Mouse (Mus musculus): ENCODE results near the gene Gm14226. TPM values are rescaled to one million over a fixed set of nuclear protein-coding genes. Genes with fewer than 3 reads are reported as not detected.
"Not testable (repeated sequence)": the region's sequence is repeated elsewhere in the genome, so short reads cannot be mapped to it uniquely, and the experiment has no call there.

Gm14226 gene
- total and polyA plus RNA-seq, 3 experiments: 0.16 to 0.20 (median 0.16) TPM

DNA sequence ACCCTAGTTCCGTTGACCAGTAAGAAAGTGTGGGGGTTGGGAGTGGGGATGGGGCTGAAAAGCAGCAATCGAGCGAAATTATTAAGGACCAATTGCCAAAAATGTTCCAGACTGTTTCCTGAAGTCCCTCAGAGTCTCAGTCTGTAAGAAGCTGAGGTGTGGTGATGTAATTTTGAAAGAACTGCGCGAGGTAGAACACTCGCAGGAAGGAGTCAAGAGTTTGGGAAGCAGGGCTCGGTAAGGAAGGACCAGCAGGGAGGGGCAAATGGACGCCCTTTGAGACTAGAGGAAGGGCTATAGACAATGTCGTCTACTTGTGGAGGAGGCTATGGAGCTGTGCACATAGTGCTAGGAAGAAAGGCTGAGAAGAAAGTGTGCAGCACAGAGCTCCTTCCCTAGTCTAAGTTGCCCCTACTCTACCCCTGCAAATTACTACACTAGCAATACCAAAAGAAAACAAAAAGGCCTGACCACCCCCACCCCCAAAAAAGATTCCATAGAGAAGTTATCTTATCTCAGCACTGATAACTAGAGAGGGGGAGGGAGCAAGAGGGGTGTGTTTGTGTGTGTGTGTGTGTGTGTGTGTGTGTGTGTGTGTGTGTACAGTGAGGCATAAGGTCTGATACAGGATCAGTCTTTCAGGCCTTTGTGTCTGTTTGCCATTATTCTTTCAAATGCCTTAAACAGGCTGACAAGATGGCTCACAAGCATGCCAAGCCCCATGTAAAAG, 33.7 kb downstream of the Gm14226 start:
- H3K9ac ChIP-seq (ENCODE audit: low read depth, low read length): no peak overlapping the region
- no peaks in the 10 kb centered on the region for H3K36me3 ChIP-seq (ENCODE audit: control insufficient read depth, insufficient read depth, low read length)
- intact Hi-C loops (cut with DNase I): no loop called here
- H3K27me3 ChIP-seq (ENCODE audit: control insufficient read depth, insufficient read depth, low read length): no peaks in the 10 kb centered on the region
- H3K27ac ChIP-seq: no peak overlapping the region
- WGBS: 15% methylated on average over 9 of the region's 9 CpGs
- H3K79me2 ChIP-seq (replicated peaks; ENCODE audit: control insufficient read depth, insufficient read depth, low read length): no peaks in the 10 kb centered on the region
- no peak for DNase-seq
- TF ChIP-seq CTCF (IDR thresholded peaks at IDR 0.05) (no peak), EP300 (IDR thresholded peaks at IDR 0.05; ENCODE audit: insufficient read depth, low read depth, low read length) (no peak), POLR2A (IDR thresholded peaks at IDR 0.05; ENCODE audit: insufficient read depth, low read depth, low read length) (no peak)
- no peak overlapping the region; the same call in 1 of the 2 replicates for H3K4me3 ChIP-seq
- peaks cover 8% of the 10 kb centered on the region; the same call in 1 of the 2 replicates for H3K4me1 ChIP-seq (ENCODE audit: control insufficient read depth, insufficient read depth, low read length)

DNA sequence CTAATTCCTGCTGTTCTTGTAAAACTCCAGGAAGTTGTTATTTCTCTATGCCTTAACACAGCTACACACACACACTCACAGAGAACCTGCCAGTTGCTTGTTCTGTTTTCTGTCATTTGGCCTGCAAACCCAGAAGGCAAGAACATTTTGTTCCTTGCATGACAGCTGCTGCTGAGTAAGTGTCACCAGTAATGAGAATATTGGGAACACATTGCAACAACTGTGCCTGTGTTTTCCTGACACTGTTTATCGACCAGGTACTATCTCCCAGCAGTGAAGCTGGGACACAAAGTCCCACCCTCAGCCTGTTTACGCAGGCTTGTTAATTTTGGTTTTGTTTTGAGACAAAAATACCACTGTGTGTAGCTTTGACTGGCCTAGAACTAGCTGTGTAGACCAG, 34.6 kb downstream of the Gm14226 start:
- DNase-seq: no peak
- Histone ChIP-seq H3K36me3 (ENCODE audit: control insufficient read depth, insufficient read depth, low read length) (no peaks in the 10 kb centered on the region), H3K9ac (ENCODE audit: low read depth, low read length) (no peak overlapping the region), H3K4me3 (no peak overlapping the region), H3K27me3 (ENCODE audit: control insufficient read depth, insufficient read depth, low read length) (no peaks in the 10 kb centered on the region), H3K4me1 (ENCODE audit: control insufficient read depth, insufficient read depth, low read length) (peaks cover 8% of the 10 kb centered on the region; the same call in 1 of the 2 replicates), H3K79me2 (replicated peaks; ENCODE audit: control insufficient read depth, insufficient read depth, low read length) (no peaks in the 10 kb centered on the region), H3K27ac (no peak overlapping the region)
- WGBS: 56% methylated on average over 2 of the region's 2 CpGs
- TF ChIP-seq POLR2A (IDR thresholded peaks at IDR 0.05; ENCODE audit: insufficient read depth, low read depth, low read length): no peak
- peak; percentile 47; the same call in 1 of the 2 replicates for TF ChIP-seq EP300 (IDR thresholded peaks at IDR 0.05; ENCODE audit: insufficient read depth, low read depth, low read length)
- intact Hi-C loops (cut with DNase I): no loop called here

DNA sequence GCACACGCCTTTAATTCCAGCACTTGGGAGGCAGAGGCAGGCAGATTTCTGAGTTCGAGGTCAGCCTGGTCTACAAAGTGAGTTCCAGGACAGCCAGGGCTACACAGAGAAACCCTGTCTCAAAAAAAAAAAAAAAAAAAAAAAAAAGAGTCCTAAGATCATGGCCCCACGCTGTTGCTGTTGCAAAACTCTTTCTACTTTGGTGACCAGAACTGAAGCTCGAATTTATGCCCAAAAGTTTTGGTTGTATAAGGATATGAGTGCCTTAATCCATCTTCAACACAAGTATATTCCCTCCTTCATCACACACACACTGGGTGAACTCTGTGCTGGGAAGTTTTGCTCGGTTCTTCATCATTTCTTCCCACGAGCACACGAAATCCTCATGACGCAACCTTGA, 35.4 kb downstream of the Gm14226 start:
- H3K4me3 ChIP-seq; DNase-seq; H3K4me1 ChIP-seq (ENCODE audit: control insufficient read depth, insufficient read depth, low read length); H3K27ac ChIP-seq; H3K9ac ChIP-seq (ENCODE audit: low read depth, low read length); intact Hi-C loops (cut with DNase I); H3K79me2 ChIP-seq (replicated peaks; ENCODE audit: control insufficient read depth, insufficient read depth, low read length); H3K27me3 ChIP-seq (ENCODE audit: control insufficient read depth, insufficient read depth, low read length); H3K36me3 ChIP-seq (ENCODE audit: control insufficient read depth, insufficient read depth, low read length): not testable (repeated sequence)
- 91% methylated on average over 8 of the region's 8 CpGs for WGBS

DNA sequence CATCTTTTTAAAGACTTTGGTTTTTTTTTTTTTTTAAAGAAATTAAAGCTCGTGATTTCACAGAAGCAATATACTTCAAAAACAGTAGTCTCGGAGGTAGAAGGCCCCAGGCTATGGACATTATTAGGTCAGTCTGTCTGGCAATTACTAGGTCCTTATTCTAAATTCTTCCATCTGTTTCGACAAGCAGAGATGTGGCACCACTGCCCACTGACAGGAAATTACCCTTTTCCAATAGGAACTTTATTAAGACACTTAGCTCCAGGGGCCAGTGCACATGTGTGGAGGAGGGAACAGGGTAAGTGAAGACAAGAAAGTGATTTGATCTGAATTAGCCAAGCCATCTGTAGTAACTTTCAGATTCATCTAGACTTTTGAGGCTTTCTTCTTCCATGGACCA, 36.6 kb downstream of the Gm14226 start:
- no peak for DNase-seq
- 86% methylated on average over 3 of the region's 3 CpGs for WGBS
- intact Hi-C loops (cut with DNase I): no loop called here

DNA sequence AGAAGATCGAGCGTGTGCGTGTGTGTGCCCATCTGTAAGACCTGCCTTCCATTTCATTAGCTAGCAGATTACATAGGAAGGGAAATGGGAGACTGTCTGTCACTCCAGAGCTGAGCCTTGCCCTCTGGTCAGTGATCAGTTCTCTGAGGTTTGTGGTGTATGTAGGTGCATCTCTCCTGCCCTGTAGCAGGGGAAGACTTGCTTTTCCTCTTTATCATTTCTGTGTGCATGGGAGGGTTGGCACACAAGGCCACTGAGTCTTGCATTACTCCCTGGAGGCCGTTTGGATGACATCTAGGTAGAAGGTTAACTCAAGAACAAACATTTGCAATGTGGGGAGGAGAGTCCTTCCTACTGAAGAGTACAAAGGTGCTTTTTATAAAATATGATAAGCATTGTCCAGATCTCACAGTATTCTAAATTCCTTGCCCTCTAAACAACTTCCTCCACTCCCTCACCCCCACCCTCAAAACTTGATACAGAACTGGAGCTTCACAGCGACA, 38.1 kb downstream of the Gm14226 start:
- no peak overlapping the region for H3K4me3 ChIP-seq
- intact Hi-C loops (cut with DNase I): no loop called here
- no peaks in the 10 kb centered on the region for H3K79me2 ChIP-seq (replicated peaks; ENCODE audit: control insufficient read depth, insufficient read depth, low read length)
- no peak overlapping the region for H3K27ac ChIP-seq
- WGBS: 68% methylated on average over 5 of the region's 5 CpGs
- H3K4me1 ChIP-seq (ENCODE audit: control insufficient read depth, insufficient read depth, low read length): peaks cover 3% of the 10 kb centered on the region; the same call in 1 of the 2 replicates
- TF ChIP-seq POLR2A (IDR thresholded peaks at IDR 0.05; ENCODE audit: insufficient read depth, low read depth, low read length): no peak
- no peak for TF ChIP-seq EP300 (IDR thresholded peaks at IDR 0.05; ENCODE audit: insufficient read depth, low read depth, low read length)
- no peak for TF ChIP-seq CTCF (IDR thresholded peaks at IDR 0.05)
- no peaks in the 10 kb centered on the region for H3K27me3 ChIP-seq (ENCODE audit: control insufficient read depth, insufficient read depth, low read length)
- H3K36me3 ChIP-seq (ENCODE audit: control insufficient read depth, insufficient read depth, low read length): no peaks in the 10 kb centered on the region
- DNase-seq: no peak
- H3K9ac ChIP-seq (ENCODE audit: low read depth, low read length): no peak overlapping the region

More for the DNA sequence above, 36.6 kb downstream of the Gm14226 start:
- Histone ChIP-seq H3K4me1 (ENCODE audit: control insufficient read depth, insufficient read depth, low read length) (peaks cover 8% of the 10 kb centered on the region; the same call in 1 of the 2 replicates), H3K27ac (no peak overlapping the region), H3K27me3 (ENCODE audit: control insufficient read depth, insufficient read depth, low read length) (no peaks in the 10 kb centered on the region), H3K36me3 (ENCODE audit: control insufficient read depth, insufficient read depth, low read length) (no peaks in the 10 kb centered on the region), H3K4me3 (no peak overlapping the region), H3K9ac (ENCODE audit: low read depth, low read length) (no peak overlapping the region), H3K79me2 (replicated peaks; ENCODE audit: control insufficient read depth, insufficient read depth, low read length) (no peaks in the 10 kb centered on the region)
- TF ChIP-seq CTCF (IDR thresholded peaks at IDR 0.05) (no peak), EP300 (IDR thresholded peaks at IDR 0.05; ENCODE audit: insufficient read depth, low read depth, low read length) (no peak), POLR2A (IDR thresholded peaks at IDR 0.05; ENCODE audit: insufficient read depth, low read depth, low read length) (no peak)

DNA sequence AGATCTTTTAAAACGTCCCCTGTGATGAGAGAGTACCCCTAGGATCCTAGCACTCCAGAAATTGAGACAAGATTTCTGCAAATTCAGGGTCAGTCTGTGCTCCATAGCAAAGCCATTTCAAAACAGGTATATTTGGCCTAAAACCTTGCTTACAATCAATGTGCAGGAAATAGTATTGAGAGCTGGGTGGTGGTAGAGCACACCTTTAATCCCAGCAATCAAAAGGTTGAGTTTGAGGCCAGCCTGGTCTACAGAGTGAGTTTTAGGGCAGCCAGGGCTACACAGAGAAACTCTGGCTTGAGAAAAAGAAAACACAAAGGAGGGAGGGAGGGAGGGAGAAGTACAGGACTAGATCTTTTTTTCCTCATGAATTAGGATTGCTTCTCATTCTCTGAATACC, 39.3 kb downstream of the Gm14226 start:
- Histone ChIP-seq H3K9ac (ENCODE audit: low read depth, low read length) (no peak overlapping the region), H3K27me3 (ENCODE audit: control insufficient read depth, insufficient read depth, low read length) (no peaks in the 10 kb centered on the region), H3K36me3 (ENCODE audit: control insufficient read depth, insufficient read depth, low read length) (no peaks in the 10 kb centered on the region), H3K79me2 (replicated peaks; ENCODE audit: control insufficient read depth, insufficient read depth, low read length) (no peaks in the 10 kb centered on the region), H3K4me3 (no peak overlapping the region), H3K4me1 (ENCODE audit: control insufficient read depth, insufficient read depth, low read length) (peaks cover 1% of the 10 kb centered on the region; the same call in 1 of the 2 replicates), H3K27ac (no peak overlapping the region)
- WGBS: 69% methylated on average over 1 of the region's 1 CpGs
- DNase-seq: no peak
- intact Hi-C loops (cut with DNase I): no loop called here
- TF ChIP-seq EP300 (IDR thresholded peaks at IDR 0.05; ENCODE audit: insufficient read depth, low read depth, low read length): no peak
- no peak for TF ChIP-seq CTCF (IDR thresholded peaks at IDR 0.05)
- TF ChIP-seq POLR2A (IDR thresholded peaks at IDR 0.05; ENCODE audit: insufficient read depth, low read depth, low read length): no peak

Measured in heart, adult 2 months (tissue).